Mouse (Mus musculus) MEL (cell line): Measurements from ENCODE around the gene Hcfc2. TPM values are rescaled to one million over a fixed set of nuclear protein-coding genes. Genes with fewer than 3 reads are reported as not detected.

Experiments
- DNase-seq: peaks from one replicate; pipeline ENCODE4 v3.0.0; 2011; ENCODE audit warnings: low read depth, low spot score
- H3K27ac ChIP-seq: 2 replicates; pipeline ENCODE4 v1.5.1; 2012; ENCODE audit warnings: low read depth, mild to moderate bottlenecking, control low read depth, low read length, moderate library complexity; ENCODE audit not compliant: control insufficient read depth
- H3K27me3 ChIP-seq, 2 experiments: fragments of 150-350 bp in 1 of 2; sonication (generic) in 1 of 2; 2 replicates each; pipeline ENCODE4 v1.6.1; 2012; ENCODE audit warnings: low read length in 2 of 2, mild to moderate bottlenecking in 2 of 2, improper control_type of control experiment in 1 of 2, moderate library complexity in 1 of 2; ENCODE audit not compliant: insufficient read depth in 2 of 2, control insufficient read depth in 1 of 2
- H3K36me3 ChIP-seq, 2 experiments: 2 replicates each; pipeline ENCODE4 v1.6.1; 2012 to 2014; ENCODE audit warnings: low read length in 2 of 2, improper control_type of control experiment in 1 of 2, inconsistent platforms in 1 of 2, mild to moderate bottlenecking in 1 of 2; ENCODE audit not compliant: insufficient read depth in 2 of 2, control insufficient read depth in 1 of 2
- H3K4me1 ChIP-seq, 2 experiments: fragments of 150-350 bp in 1 of 2; sonication (generic) in 1 of 2; 2 replicates each; pipeline ENCODE4 v1.6.1; 2012; ENCODE audit warnings: low read length in 2 of 2, improper control_type of control experiment in 1 of 2, mild to moderate bottlenecking in 1 of 2; ENCODE audit not compliant: insufficient read depth in 2 of 2, control insufficient read depth in 1 of 2
- H3K4me3 ChIP-seq, 2 experiments: fragments of 150-350 bp in 1 of 2; sonication (generic) in 1 of 2; 2 replicates each; pipeline ENCODE4 v1.5.1; 2012; ENCODE audit warnings: low read depth in 2 of 2, low read length in 2 of 2, mild to moderate bottlenecking in 2 of 2, moderate library complexity in 2 of 2, control low read depth in 1 of 2, improper control_type of control experiment in 1 of 2; ENCODE audit not compliant: control insufficient read depth in 1 of 2, insufficient read depth in 1 of 2
- H3K79me2 ChIP-seq: 2 replicates; pipeline ENCODE4 v1.6.1; 2012; ENCODE audit warnings: mild to moderate bottlenecking, low read length, moderate library complexity; ENCODE audit not compliant: control insufficient read depth, poor library complexity, insufficient read depth
- H3K9ac ChIP-seq: 2 replicates; pipeline ENCODE4 v1.6.1; 2012; ENCODE audit warnings: low read depth, mild to moderate bottlenecking, control low read depth, low read length, moderate library complexity; ENCODE audit not compliant: control insufficient read depth, poor library complexity, severe bottlenecking
- H3K9me3 ChIP-seq: fragments of 150-350 bp; sonication (generic); replicated peaks from 2 replicates; pipeline ENCODE4 v1.6.1; 2012; ENCODE audit warnings: mild to moderate bottlenecking, low read length, improper control_type of control experiment, moderate library complexity; ENCODE audit not compliant: insufficient read depth
- BHLHE40 ChIP-seq: IDR thresholded peaks from 2 replicates; pipeline ENCODE4 v1.6.1; 2012; ENCODE audit warnings: low read depth, mild to moderate bottlenecking, inconsistent platforms, low read length, improper control_type of control experiment, borderline replicate concordance
- CHD1 ChIP-seq: IDR thresholded peaks from 2 replicates; pipeline ENCODE4 v1.6.1; 2012; ENCODE audit warnings: low read depth, mild to moderate bottlenecking, inconsistent platforms, low read length, improper control_type of control experiment
- E2F4 ChIP-seq: IDR thresholded peaks from 2 replicates; pipeline ENCODE4 v1.6.1; 2011; ENCODE audit warnings: low read depth, low read length, improper control_type of control experiment, borderline replicate concordance
- EP300 ChIP-seq, 2 experiments: IDR thresholded peaks; 2 replicates each; pipeline ENCODE4 v1.6.1; 2011; ENCODE audit warnings: improper control_type of control experiment in 2 of 2, low read length in 2 of 2, low read depth in 1 of 2, mild to moderate bottlenecking in 1 of 2
- ETS1 ChIP-seq: IDR thresholded peaks from 2 replicates; pipeline ENCODE4 v1.6.1; 2012; ENCODE audit warnings: low read depth, mild to moderate bottlenecking, inconsistent platforms, low read length, improper control_type of control experiment, moderate library complexity
- GATA1 ChIP-seq: IDR thresholded peaks from 2 replicates; pipeline ENCODE4 v1.6.1; 2011; ENCODE audit warnings: low read depth, low read length, improper control_type of control experiment
- KAT2A ChIP-seq: conservative IDR thresholded peaks from 2 replicates; pipeline ENCODE4 v1.6.1; 2012; ENCODE audit warnings: low read depth, low read length, improper control_type of control experiment, inconsistent platforms
- MAX ChIP-seq: IDR thresholded peaks from 2 replicates; pipeline ENCODE4 v1.6.1; 2011; ENCODE audit warnings: low read length, improper control_type of control experiment
- MXI1 ChIP-seq: IDR thresholded peaks from 2 replicates; pipeline ENCODE4 v1.6.1; 2011; ENCODE audit warnings: mild to moderate bottlenecking, low read depth, low read length, improper control_type of control experiment
- NRF1 ChIP-seq: IDR thresholded peaks from 2 replicates; pipeline ENCODE4 v1.6.1; 2014; ENCODE audit warnings: low read depth, mild to moderate bottlenecking, inconsistent platforms, low read length, improper control_type of control experiment, moderate library complexity; ENCODE audit not compliant: poor library complexity, insufficient read depth, severe bottlenecking
- POLR2AphosphoS2 ChIP-seq: IDR thresholded peaks from 2 replicates; pipeline ENCODE4 v1.6.1; 2011; ENCODE audit warnings: low read length, improper control_type of control experiment
- POLR2AphosphoS5 ChIP-seq: IDR thresholded peaks from 2 replicates; pipeline ENCODE4 v1.6.1; 2012; ENCODE audit warnings: low read depth, borderline replicate concordance, mild to moderate bottlenecking, inconsistent platforms, low read length, moderate library complexity, mixed read lengths
- RCOR1 ChIP-seq: IDR thresholded peaks from 2 replicates; pipeline ENCODE4 v1.6.1; 2012; ENCODE audit warnings: low read depth, mild to moderate bottlenecking, inconsistent platforms, low read length, improper control_type of control experiment
- SIN3A ChIP-seq: IDR thresholded peaks from 2 replicates; pipeline ENCODE4 v1.6.1; 2012; ENCODE audit warnings: low read length, improper control_type of control experiment, inconsistent platforms
- TBP ChIP-seq: IDR thresholded peaks from 2 replicates; pipeline ENCODE4 v1.8.0; 2011; ENCODE audit warnings: low read depth, low read length, improper control_type of control experiment
- USF1 ChIP-seq: IDR thresholded peaks from 2 replicates; pipeline ENCODE4 v1.6.1; 2014; ENCODE audit warnings: low read depth, mild to moderate bottlenecking, inconsistent platforms, low read length, improper control_type of control experiment, moderate library complexity
- USF2 ChIP-seq, 2 experiments: IDR thresholded peaks; 2 replicates each; pipeline ENCODE4 v1.6.1; 2011 to 2012; ENCODE audit warnings: improper control_type of control experiment in 2 of 2, low read length in 2 of 2, borderline replicate concordance in 1 of 2, inconsistent platforms in 1 of 2, low read depth in 1 of 2, mild to moderate bottlenecking in 1 of 2; ENCODE audit not compliant: insufficient read depth in 1 of 2
- ZC3H11A ChIP-seq: IDR thresholded peaks from 2 replicates; pipeline ENCODE4 v1.6.1; 2012; ENCODE audit warnings: low read depth, mild to moderate bottlenecking, inconsistent platforms, low read length, improper control_type of control experiment
- polyA plus RNA-seq, 2 experiments: library from polyadenylated mRNA; stranded (reverse) in 1 of 2; unstranded in 1 of 2; fragments of >175 nt in 1 of 2; fragments of >200 nt in 1 of 2; gene quantifications; 2 replicates each; pipeline versions ENCODE4 v1.2.1 to v1.2.4; 2012; ENCODE audit warnings: low replicate concordance in 2 of 2, low read depth in 1 of 2; ENCODE audit not compliant: insufficient read length in 2 of 2, insufficient read depth in 1 of 2, missing spikeins in 1 of 2
- total RNA-seq: library from RNA; depleted of rRNA; stranded (reverse); fragments of 300-350 nt; gene quantifications from 2 replicates; pipeline ENCODE4 v1.2.3, GENCODE M21; 2012

The Hcfc2 gene
- total and polyA plus RNA-seq, 3 experiments = 20.9 to 21.0 TPM; not detected in 1

- peak overlapping the region; percentile 22 for H3K27ac ChIP-seq
- peak; percentile 55 for DNase-seq
- H3K9ac ChIP-seq = no peak overlapping the region
- no peaks in the 10 kb centered on the region for H3K9me3 ChIP-seq
- H3K4me3 ChIP-seq = no peak overlapping the region
- peaks cover 8 to 11% of the 10 kb centered on the region in 2 experiments for H3K36me3 ChIP-seq
- no peaks in the 10 kb centered on the region for H3K79me2 ChIP-seq
- H3K27me3 ChIP-seq = no peaks in the 10 kb centered on the region
- peaks cover 8 to 10% of the 10 kb centered on the region in 2 experiments for H3K4me1 ChIP-seq
- TF ChIP-seq KAT2A (no peak), USF1 (no peak), SIN3A (0 out of 2 replicates have a peak, but pooled peaks have one; percentile 26), NRF1 (no peak), E2F4 (no peak), ZC3H11A (no peak), USF2 (IDR thresholded peaks at IDR 0.05; ENCODE audit: borderline replicate concordance in 1 of 2, insufficient read depth in 1 of 2, low read depth in 1 of 2, low read length in 2 of 2) (no peak), ETS1 (peak; percentile 8; the same call in 1 of the 2 replicates), POLR2AphosphoS2 (no peak), EP300 (IDR thresholded peaks at IDR 0.05; ENCODE audit: low read depth in 1 of 2, low read length in 2 of 2) (peak; percentile 33 to 49; a peak in 2 of 4 replicates), RCOR1 (peak; percentile 56; the same call in 1 of the 2 replicates), BHLHE40 (no peak), MXI1 (no peak), MAX (0 out of 2 replicates have a peak, but pooled peaks have one; percentile 29), GATA1 (peak; percentile 50; the same call in 1 of the 2 replicates), CHD1 (no peak)
Observed at GRCm38 (mm10) chr10:82742578-82742977, 46.6 kb downstream of the Hcfc2 start.

GRCm38 (mm10) chr10:82744296-82744695 is 48.3 kb downstream of the Hcfc2 start:
- DNase-seq = no peak
- Histone ChIP-seq H3K27me3 (no peaks in the 10 kb centered on the region), H3K4me3 (no peak overlapping the region), H3K79me2 (no peaks in the 10 kb centered on the region), H3K27ac (no peak overlapping the region), H3K4me1 (peaks cover 8 to 10% of the 10 kb centered on the region in 2 experiments), H3K36me3 (peaks cover 11 to 19% of the 10 kb centered on the region in 2 experiments), H3K9ac (no peak overlapping the region), H3K9me3 (no peaks in the 10 kb centered on the region)
- TF ChIP-seq MAX = no peak
- no peak for TF ChIP-seq POLR2AphosphoS5
- TF ChIP-seq TBP = no peak
